Mouse (Mus musculus) erythroid progenitor cell, adult 5-6 weeks (primary cell): ENCODE data around the gene Smpd1. TPM values are rescaled to one million over a fixed set of nuclear protein-coding genes. Genes with fewer than 3 reads are reported as not detected.

ENCODE experiments used
- ATAC-seq: replicated peaks from 2 replicates; pipeline ENCODE4 v1.8.0; 2016; ENCODE audit warnings: moderate number of reproducible peaks, mild to moderate bottlenecking, moderate TSS enrichment, inconsistent platforms; ENCODE audit not compliant: poor library complexity, low FRiP score, severe bottlenecking
- total RNA-seq, 2 experiments: library from RNA; stranded (forward) in 1 of 2; stranded (reverse) in 1 of 2; fragments of 150-400 nt in 1 of 2; fragments of 186-747, 209-891 nt in 1 of 2; gene quantifications; 2 replicates each; pipeline versions ENCODE4 v1.2.3 to v1.2.4; 2015 to 2017; ENCODE audit warnings: low replicate concordance in 2 of 2

The Smpd1 gene
- total RNA-seq, 2 experiments from 2014 or later = 7.5 to 13.1 TPM

DNA sequence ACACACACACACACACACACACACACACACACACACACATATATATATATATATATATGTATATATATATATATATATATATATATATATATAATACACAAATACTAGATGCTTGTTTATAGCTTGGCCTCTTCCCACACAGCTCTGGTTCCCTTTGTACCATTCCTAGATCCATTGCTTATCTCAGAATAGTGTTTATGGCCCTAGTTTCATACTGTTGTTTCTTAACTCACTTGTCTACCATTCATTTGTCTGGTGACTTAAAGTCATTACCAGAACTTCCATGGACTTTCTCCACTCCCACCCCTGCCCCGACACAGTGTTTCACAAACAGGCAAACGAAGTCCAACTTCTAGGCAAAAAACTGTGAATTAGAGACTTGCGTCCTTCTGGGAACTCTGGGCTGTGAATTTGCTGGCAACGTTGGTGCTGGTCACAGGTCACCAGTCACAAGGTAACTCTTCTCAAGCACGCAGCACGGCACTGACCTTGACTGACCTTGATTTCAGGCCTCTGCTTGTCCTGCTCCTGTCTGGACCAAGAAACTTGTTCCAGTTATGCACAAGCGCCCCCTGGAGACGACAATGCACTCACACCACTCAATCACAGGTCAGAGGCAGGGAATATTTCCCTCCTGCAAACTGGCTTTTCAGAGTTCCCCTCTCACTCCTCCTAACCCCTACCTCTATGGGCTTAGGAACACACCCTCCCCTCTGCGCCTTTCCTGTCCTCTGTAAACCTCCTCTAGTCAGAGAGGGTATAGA is 48.9 kb downstream of the Smpd1 start:
- ATAC-seq = no peak

Other genes with a start within 250 kb of the Smpd1 start
- not detected in 2 replicates for gene Olfr689, start 243.2 kb upstream of the Smpd1 start, total RNA-seq (2015; ENCODE audit: low replicate concordance)
- not detected in 2 replicates for gene Olfr689, start 243.2 kb upstream of the Smpd1 start, total RNA-seq (2017; ENCODE audit: low replicate concordance)
- gene Olfr690, start 220.3 kb upstream of the Smpd1 start, total RNA-seq (2015; ENCODE audit: low replicate concordance) = not detected in 2 replicates
- gene Olfr690, start 220.3 kb upstream of the Smpd1 start, total RNA-seq (2017; ENCODE audit: low replicate concordance) = not detected in 2 replicates
- not detected in 2 replicates for gene Olfr691, start 212.1 kb upstream of the Smpd1 start, total RNA-seq (2015; ENCODE audit: low replicate concordance)
- gene Olfr691, start 212.1 kb upstream of the Smpd1 start, total RNA-seq (2017; ENCODE audit: low replicate concordance) = not detected in 2 replicates
- not detected in 2 replicates for gene Olfr692, start 186.1 kb upstream of the Smpd1 start, total RNA-seq (2015; ENCODE audit: low replicate concordance)
- not detected in 2 replicates for gene Olfr692, start 186.1 kb upstream of the Smpd1 start, total RNA-seq (2017; ENCODE audit: low replicate concordance)
- gene Gm5901, start 179.3 kb upstream of the Smpd1 start, total RNA-seq (2015; ENCODE audit: low replicate concordance) = not detected in 2 replicates
- 7.6 TPM in 1 of 2 replicates, not detected in the other for gene Gm5901, start 179.3 kb upstream of the Smpd1 start, total RNA-seq (2017; ENCODE audit: low replicate concordance)
- gene Fam160a2, start 154.3 kb upstream of the Smpd1 start, total RNA-seq (2015; ENCODE audit: low replicate concordance) = 16.9 and 48.6 TPM in 2 replicates
- 3.0 and 9.2 TPM in 2 replicates for gene Fam160a2, start 154.3 kb upstream of the Smpd1 start, total RNA-seq (2017; ENCODE audit: low replicate concordance)
- not detected in 2 replicates for gene Cnga4, start 149.8 kb upstream of the Smpd1 start, total RNA-seq (2015; ENCODE audit: low replicate concordance)
- gene Cnga4, start 149.8 kb upstream of the Smpd1 start, total RNA-seq (2017; ENCODE audit: low replicate concordance) = not detected in 2 replicates
- gene Cckbr, start 128.6 kb upstream of the Smpd1 start, total RNA-seq (2015; ENCODE audit: low replicate concordance) = not detected in 2 replicates
- not detected in 2 replicates for gene Cckbr, start 128.6 kb upstream of the Smpd1 start, total RNA-seq (2017; ENCODE audit: low replicate concordance)
- not detected in 2 replicates for gene Cavin3, start 72.1 kb upstream of the Smpd1 start, total RNA-seq (2015; ENCODE audit: low replicate concordance)
- gene Cavin3, start 72.1 kb upstream of the Smpd1 start, total RNA-seq (2017; ENCODE audit: low replicate concordance) = not detected in 2 replicates
- gene Apbb1, start 27.3 kb downstream of the Smpd1 start, total RNA-seq (2015; ENCODE audit: low replicate concordance) = not detected in 2 replicates
- 7.3 TPM in 1 of 2 replicates, not detected in the other for gene Apbb1, start 27.3 kb downstream of the Smpd1 start, total RNA-seq (2017; ENCODE audit: low replicate concordance)
- not detected in 2 replicates for gene Hpx, start 45.8 kb downstream of the Smpd1 start, total RNA-seq (2015; ENCODE audit: low replicate concordance)
- not detected in 2 replicates for gene Hpx, start 45.8 kb downstream of the Smpd1 start, total RNA-seq (2017; ENCODE audit: low replicate concordance)
- gene Trim3, start 79.2 kb downstream of the Smpd1 start, total RNA-seq (2015; ENCODE audit: low replicate concordance) = 1.4 and 5.9 TPM in 2 replicates
- 1.4 TPM in 1 of 2 replicates, not detected in the other for gene Trim3, start 79.2 kb downstream of the Smpd1 start, total RNA-seq (2017; ENCODE audit: low replicate concordance)
- gene Timm10b, start 85.7 kb downstream of the Smpd1 start, total RNA-seq (2015; ENCODE audit: low replicate concordance) = 20.2 and 20.5 TPM in 2 replicates
- gene Timm10b, start 85.7 kb downstream of the Smpd1 start, total RNA-seq (2017; ENCODE audit: low replicate concordance) = 19.7 and 27.1 TPM in 2 replicates
- gene Arfip2, start 86.1 kb downstream of the Smpd1 start, total RNA-seq (2015; ENCODE audit: low replicate concordance) = 5.0 and 20.2 TPM in 2 replicates
- gene Arfip2, start 86.1 kb downstream of the Smpd1 start, total RNA-seq (2017; ENCODE audit: low replicate concordance) = 5.9 TPM in 1 of 2 replicates, not detected in the other
- gene Gm45799, start 86.2 kb downstream of the Smpd1 start, total RNA-seq (2015; ENCODE audit: low replicate concordance) = 1.8 TPM in 1 of 2 replicates, not detected in the other
- 3.9 TPM in 1 of 2 replicates, not detected in the other for gene Gm45799, start 86.2 kb downstream of the Smpd1 start, total RNA-seq (2017; ENCODE audit: low replicate concordance)
- not detected in 2 replicates for gene Dnhd1, start 96.5 kb downstream of the Smpd1 start, total RNA-seq (2015; ENCODE audit: low replicate concordance)
- 0.38 and 2.4 TPM in 2 replicates for gene Dnhd1, start 96.5 kb downstream of the Smpd1 start, total RNA-seq (2017; ENCODE audit: low replicate concordance)
- 155 and 182 TPM in 2 replicates for gene Ilk, start 182.2 kb downstream of the Smpd1 start, total RNA-seq (2015; ENCODE audit: low replicate concordance)
- 73.5 and 103 TPM in 2 replicates for gene Ilk, start 182.2 kb downstream of the Smpd1 start, total RNA-seq (2017; ENCODE audit: low replicate concordance)
- gene Rrp8, start 183.0 kb downstream of the Smpd1 start, total RNA-seq (2015; ENCODE audit: low replicate concordance) = 4.7 and 8.8 TPM in 2 replicates
- 3.8 and 7.8 TPM in 2 replicates for gene Rrp8, start 183.0 kb downstream of the Smpd1 start, total RNA-seq (2017; ENCODE audit: low replicate concordance)
- gene Taf10, start 190.0 kb downstream of the Smpd1 start, total RNA-seq (2015; ENCODE audit: low replicate concordance) = 121 and 145 TPM in 2 replicates
- 45.8 and 90.2 TPM in 2 replicates for gene Taf10, start 190.0 kb downstream of the Smpd1 start, total RNA-seq (2017; ENCODE audit: low replicate concordance)
- 61.2 and 72.8 TPM in 2 replicates for gene Tpp1, start 197.9 kb downstream of the Smpd1 start, total RNA-seq (2015; ENCODE audit: low replicate concordance)
- 35.4 and 38.4 TPM in 2 replicates for gene Tpp1, start 197.9 kb downstream of the Smpd1 start, total RNA-seq (2017; ENCODE audit: low replicate concordance)
- gene Dchs1, start 233.3 kb downstream of the Smpd1 start, total RNA-seq (2015; ENCODE audit: low replicate concordance) = not detected in 2 replicates
- gene Dchs1, start 233.3 kb downstream of the Smpd1 start, total RNA-seq (2017; ENCODE audit: low replicate concordance) = not detected in 2 replicates